Mouse (Mus musculus) monocyte, adult 2 months (primary cell): ENCODE results near the gene Lce1a1.
"Not testable (repeated sequence)": the region's sequence is repeated elsewhere in the genome, so short reads cannot be mapped to it uniquely, and the experiment has no call there.

Experiments used
- DNase-seq, 2 experiments: peaks; one replicate each; pipeline ENCODE4 v3.0.0; 2022; ENCODE audit warnings: low spot score in 2 of 2, low read depth in 1 of 2

Gene Lce1a1

GRCm38 (mm10) chr3:92648207-92648606, at the start of gene Lce1a1:
Gene Lce1a1, minus strand, starts transcription at chr3:92648307.
- no peak for DNase-seq

GRCm38 (mm10) chr3:92694613-92695012, 46.5 kb upstream of the Lce1a1 start:
- no peak for DNase-seq

GRCm38 (mm10) chr3:92691688-92692087, 43.6 kb upstream of the Lce1a1 start:
- no peak for DNase-seq

GRCm38 (mm10) chr3:92689154-92689553, 41.0 kb upstream of the Lce1a1 start:
- not testable (repeated sequence) for DNase-seq

- DNase-seq: no peak
These were observed 39.0 kb upstream of the Lce1a1 start, which contains the start of gene Lce1d for GRCm38 (mm10) chr3:92687110-92687509. Gene Lce1d, minus strand, starts transcription at chr3:92687210.

GRCm38 (mm10) chr3:92678947-92679346, 30.8 kb upstream of the Lce1a1 start, which contains the start of gene Lce1c:
Gene Lce1c, plus strand, starts transcription at chr3:92679247.
- DNase-seq: no peak

- DNase-seq: no peak
These were observed 22.1 kb upstream of the Lce1a1 start, which contains the start of gene Lce1a2 for GRCm38 (mm10) chr3:92670215-92670614. Gene Lce1a2, minus strand, starts transcription at chr3:92670315.

GRCm38 (mm10) chr3:92656826-92657225, 8.7 kb upstream of the Lce1a1 start, which contains the start of gene Lce1b:
Gene Lce1b, minus strand, starts transcription at chr3:92656926.
- no peak for DNase-seq

GRCm38 (mm10) chr3:92639854-92640253, 8.3 kb downstream of the Lce1a1 start:
- DNase-seq: no peak

- no peak for DNase-seq
These were observed 9.5 kb downstream of the Lce1a1 start for GRCm38 (mm10) chr3:92638653-92638991.

GRCm38 (mm10) chr3:92637745-92638652, 10.1 kb downstream of the Lce1a1 start:
- DNase-seq: no peak

GRCm38 (mm10) chr3:92621560-92621959, 26.5 kb downstream of the Lce1a1 start, which contains the start of gene Lce6a:
Gene Lce6a, minus strand, starts transcription at chr3:92621660.
- DNase-seq: no peak

- no peak for DNase-seq
These were observed 38.3 kb downstream of the Lce1a1 start for GRCm38 (mm10) chr3:92609804-92610203.

GRCm38 (mm10) chr3:92607392-92607791, 40.7 kb downstream of the Lce1a1 start, which contains the start of gene 2210017I01Rik:
Gene 2210017I01Rik, minus strand, starts transcription at chr3:92607492.
- DNase-seq: no peak

GRCm38 (mm10) chr3:92602169-92602568, 45.9 kb downstream of the Lce1a1 start:
- DNase-seq: no peak

GRCm38 (mm10) chr3:92600456-92600855, 47.7 kb downstream of the Lce1a1 start:
- DNase-seq: no peak

GRCm38 (mm10) chr3:92599973-92600372, 48.1 kb downstream of the Lce1a1 start:
- DNase-seq: no peak

- DNase-seq: no peak
These were observed 49.7 kb downstream of the Lce1a1 start for GRCm38 (mm10) chr3:92598429-92598828.
